Mouse (Mus musculus) liver, embryonic 14.5 days (tissue): Measurements from ENCODE around the gene E430018J23Rik. TPM values are rescaled to one million over a fixed set of nuclear protein-coding genes. Genes with fewer than 3 reads are reported as not detected.

ENCODE experiments used
- ATAC-seq: fragments of 200-750 bp; cut with Nextera tagmentation; 2 replicates; pipeline ENCODE4 v1.8.0; 2017; ENCODE audit warnings: moderate number of reproducible peaks, mild to moderate bottlenecking, moderate library complexity; ENCODE audit not compliant: insufficient read depth
- DNase-seq, 3 experiments: peaks; one replicate each; pipeline ENCODE4 v3.0.0-alpha.2; 2012 to 2013; ENCODE audit warnings: low read depth in 3 of 3, low spot score in 3 of 3
- H3K27ac ChIP-seq: fragments of 300-500 bp; sonication (generic); 2 replicates; pipeline ENCODE4 v1.5.1; 2014; ENCODE audit warnings: moderate library complexity, mild to moderate bottlenecking, control low read depth, inconsistent platforms
- H3K27me3 ChIP-seq: fragments of 300-500 bp; sonication (generic); 2 replicates; pipeline ENCODE4 v1.6.1; 2014; ENCODE audit warnings: mild to moderate bottlenecking, low read length, moderate library complexity; ENCODE audit not compliant: control insufficient read depth, insufficient read depth
- H3K36me3 ChIP-seq: fragments of 300-500 bp; sonication (generic); replicated peaks from 2 replicates; pipeline ENCODE4 v1.6.1; 2014; ENCODE audit warnings: low read depth; ENCODE audit not compliant: control insufficient read depth, insufficient read depth
- H3K4me1 ChIP-seq, 2 experiments: fragments of 200-500 bp in 1 of 2; fragments of 300-500 bp in 1 of 2; sonication (generic) in 1 of 2; replicated peaks; 2 replicates each; pipeline ENCODE4 v1.6.1; 2012 to 2014; ENCODE audit warnings: antibody characterized with exemption in 1 of 2, inconsistent platforms in 1 of 2, low read length in 1 of 2; ENCODE audit not compliant: control insufficient read depth in 2 of 2, insufficient read depth in 2 of 2
- H3K4me2 ChIP-seq: fragments of 300-500 bp; sonication (generic); 2 replicates; pipeline ENCODE4 v1.6.1; 2014; ENCODE audit warnings: low read depth, mild to moderate bottlenecking, control low read depth, moderate library complexity
- H3K4me3 ChIP-seq, 2 experiments: fragments of 200-500 bp in 1 of 2; fragments of 300-500 bp in 1 of 2; sonication (generic) in 1 of 2; 2 replicates each; pipeline ENCODE4 v1.5.1; 2012 to 2014; ENCODE audit warnings: low read depth in 2 of 2, low read length in 2 of 2, mild to moderate bottlenecking in 2 of 2, control low read depth in 1 of 2, inconsistent platforms in 1 of 2, moderate library complexity in 1 of 2; ENCODE audit not compliant: insufficient read depth in 1 of 2
- H3K9ac ChIP-seq: fragments of 300-500 bp; sonication (generic); replicated peaks from 2 replicates; pipeline ENCODE4 v1.6.1; 2014; ENCODE audit warnings: mild to moderate bottlenecking, control low read depth, moderate library complexity
- H3K9me3 ChIP-seq: fragments of 300-500 bp; sonication (generic); 2 replicates; pipeline ENCODE4 v1.6.1; 2016; ENCODE audit warnings: low read length, mixed read lengths; ENCODE audit not compliant: control insufficient read depth
- CTCF ChIP-seq: IDR thresholded peaks from 2 replicates; pipeline ENCODE4 v1.5.1; 2016; ENCODE audit warnings: antibody characterized with exemption, low read depth, control low read depth
- EP300 ChIP-seq: IDR thresholded peaks from 2 replicates; pipeline ENCODE4 v1.6.1; 2016; ENCODE audit warnings: antibody characterized with exemption, low read depth
- WGBS: fragments of 180-500 bp; shearing (Covaris S2); extraction: QIAGEN DNeasy Blood & Tissue Kit; methylation state at CpG from one replicate; pipeline ENCODE4 v1.1.7; 2014; ENCODE audit not compliant: insufficient replicate concordance; 5-methylcytosine and 5-hydroxymethylcytosine counted together
- polyA plus RNA-seq, 2 experiments: library from polyadenylated mRNA; depleted of rRNA in 1 of 2; stranded (reverse) in 1 of 2; unstranded in 1 of 2; fragments of >200 nt; fragmentation: Nextera tagmentation in 1 of 2; extraction: Ambion mirVana in 1 of 2; gene quantifications; 2 replicates each; pipeline versions ENCODE4 v1.2.1 to v1.2.3; 2012 to 2014

E430018J23Rik gene
- polyA plus RNA-seq, 2 experiments, result 1.3 TPM

GRCm38 (mm10) chr7:127358472-127358871, 35.0 kb downstream of the E430018J23Rik start:
- no peaks in the 10 kb centered on the region for H3K36me3 ChIP-seq
- H3K4me2 ChIP-seq, result no peak overlapping the region
- WGBS, result 49% methylated on average over 4 of the region's 4 CpGs
- no peak for DNase-seq
- no peak overlapping the region for H3K9ac ChIP-seq
- H3K27me3 ChIP-seq, result no peaks in the 10 kb centered on the region
- no peaks in the 10 kb centered on the region for H3K4me1 ChIP-seq
- no peak overlapping the region for H3K4me3 ChIP-seq
- ATAC-seq, result no peak
- no peaks in the 10 kb centered on the region for H3K9me3 ChIP-seq
- TF ChIP-seq CTCF (no peak), EP300 (no peak)
- H3K27ac ChIP-seq, result no peak overlapping the region

- Histone ChIP-seq H3K9ac (no peak overlapping the region), H3K4me2 (no peak overlapping the region), H3K27ac (no peak overlapping the region), H3K9me3 (no peaks in the 10 kb centered on the region), H3K4me3 (no peak overlapping the region), H3K36me3 (no peaks in the 10 kb centered on the region), H3K4me1 (no peaks in the 10 kb centered on the region), H3K27me3 (no peaks in the 10 kb centered on the region)
- no peak for ATAC-seq
- 48% methylated on average over 2 of the region's 2 CpGs for WGBS
- TF ChIP-seq EP300 (no peak), CTCF (no peak)
- DNase-seq, result no peak
Measured at GRCm38 (mm10) chr7:127357871-127358270, 35.6 kb downstream of the E430018J23Rik start.

- ATAC-seq, result no peak
- Histone ChIP-seq H3K4me1 (no peaks in the 10 kb centered on the region), H3K4me2 (no peak overlapping the region), H3K27ac (no peak overlapping the region), H3K36me3 (no peaks in the 10 kb centered on the region), H3K9ac (no peak overlapping the region), H3K27me3 (no peaks in the 10 kb centered on the region), H3K9me3 (no peaks in the 10 kb centered on the region), H3K4me3 (no peak overlapping the region)
- no peak for DNase-seq
- WGBS, result 47% methylated on average over 3 of the region's 3 CpGs
- TF ChIP-seq CTCF (no peak), EP300 (no peak)
Measured at GRCm38 (mm10) chr7:127355796-127356195, 37.6 kb downstream of the E430018J23Rik start.

DNA sequence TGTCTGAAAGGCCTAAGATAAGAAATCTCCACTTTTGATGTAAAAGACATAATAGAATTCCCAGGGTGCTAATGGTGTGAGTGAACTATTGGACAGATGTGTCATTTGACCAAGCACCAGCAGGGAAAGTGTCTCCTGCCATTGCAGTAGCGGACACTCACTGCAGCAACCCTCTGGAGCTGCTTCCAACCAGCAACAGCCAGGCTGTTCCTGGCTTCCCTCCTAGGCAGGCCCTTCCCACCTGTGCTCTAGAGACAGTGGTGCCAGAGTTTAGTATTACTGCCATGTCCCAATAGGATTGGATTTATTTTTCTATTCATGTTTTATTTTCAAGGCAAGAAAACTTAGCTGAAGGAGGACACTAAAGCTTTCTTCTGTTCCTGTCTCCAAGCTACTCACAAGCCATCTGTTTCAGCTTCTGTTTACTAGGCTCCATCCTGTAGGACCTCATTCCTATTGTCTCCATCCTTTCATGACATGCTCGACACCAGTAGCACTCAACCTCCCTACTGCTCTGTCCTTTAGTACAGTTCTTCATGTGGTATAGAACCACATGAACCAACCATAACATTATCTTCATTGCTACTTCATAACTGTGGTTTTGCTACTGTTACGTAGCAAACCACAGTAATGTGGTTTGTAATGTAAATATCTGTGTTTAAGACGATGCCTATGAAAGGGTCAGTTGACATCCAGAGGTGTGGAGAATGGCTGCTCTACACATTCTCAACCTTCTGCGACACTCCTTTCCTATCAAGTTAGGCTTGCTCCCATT, 42.0 kb downstream of the E430018J23Rik start:
- TF ChIP-seq CTCF (no peak), EP300 (no peak)
- H3K4me3 ChIP-seq, result no peak overlapping the region
- H3K27me3 ChIP-seq, result no peaks in the 10 kb centered on the region
- peaks cover 3 to 5% of the 10 kb centered on the region in 2 experiments; a peak in 3 of 4 replicates for H3K4me1 ChIP-seq
- no peak overlapping the region for H3K9ac ChIP-seq
- 35% methylated on average over 5 of the region's 5 CpGs for WGBS
- H3K36me3 ChIP-seq, result no peaks in the 10 kb centered on the region
- no peak overlapping the region for H3K27ac ChIP-seq
- no peak overlapping the region for H3K4me2 ChIP-seq
- ATAC-seq (no peak), DNase-seq (no peak)
- no peaks in the 10 kb centered on the region for H3K9me3 ChIP-seq

- ATAC-seq (no peak), DNase-seq (no peak)
- Histone ChIP-seq H3K36me3 (no peaks in the 10 kb centered on the region), H3K9ac (no peak overlapping the region), H3K4me3 (no peak overlapping the region; a peak in 1 of 4 replicates), H3K27ac (no peak overlapping the region), H3K9me3 (no peaks in the 10 kb centered on the region), H3K27me3 (no peaks in the 10 kb centered on the region), H3K4me2 (peak overlapping the region; percentile 90), H3K4me1 (peaks cover 5 to 7% of the 10 kb centered on the region in 2 experiments; a peak in 3 of 4 replicates)
- 17% methylated on average over 8 of the region's 8 CpGs for WGBS
- TF ChIP-seq EP300 (no peak), CTCF (no peak)
Measured at GRCm38 (mm10) chr7:127346676-127347075, 46.8 kb downstream of the E430018J23Rik start.
